Comparison of ENCODE assay signal across 18 mouse cellular contexts in genomic region chr2:60744674-60745073, GRCm38 (mm10). TPM values are rescaled to one million over a fixed set of nuclear protein-coding genes. Genes with fewer than 3 reads are reported as not detected.
DNase-seq lines count a peak whose midpoint lies in the region; ATAC-seq and TF ChIP-seq lines count a peak whose summit lies in the region.
"Had no signal": no experiment of that assay in that cellular context is flagged by ENCODE, and none has a peak within 500 bp of the region (broad histone marks: within the 10 kb centered on the region; RNA-seq: fewer than 3 reads in every experiment).

No protein-coding gene starts in this region.

- H3K4me2 ChIP-seq in intestine, embryonic 14.5 days (ENCODE audit: low read length), result no peak overlapping the region
- no peak overlapping the region for H3K4me2 ChIP-seq in intestine, postnatal 0 days (replicated peaks; ENCODE audit: low read depth)
- H3K4me2 ChIP-seq in midbrain, postnatal 0 days (ENCODE audit: low read depth, low read length, poor library complexity, severe bottlenecking), result no peak overlapping the region
- no peak overlapping the region for H3K4me2 ChIP-seq in midbrain, embryonic 16.5 days (ENCODE audit: low read length)
- H3K4me2 ChIP-seq: embryonic facial prominence, embryonic 12.5 days; forebrain, embryonic 15.5 days; heart, embryonic 13.5 days had no signal

- intact Hi-C loops in heart, adult 2 months (cut with DNase I), result no loop called here

- no peak overlapping the region for H3K27ac ChIP-seq in intestine, embryonic 14.5 days (ENCODE audit: low read depth)
- no peak overlapping the region for H3K27ac ChIP-seq in intestine, postnatal 0 days (ENCODE audit: low read depth, low read length)
- no peak overlapping the region for H3K27ac ChIP-seq in midbrain, postnatal 0 days (ENCODE audit: low read depth, low read length)
- no peak overlapping the region for H3K27ac ChIP-seq in midbrain, embryonic 16.5 days (ENCODE audit: low read length)
- H3K27ac ChIP-seq in heart, adult 2 months, result no peak overlapping the region
- H3K27ac ChIP-seq: embryonic facial prominence, embryonic 12.5 days; forebrain, embryonic 15.5 days; heart, embryonic 13.5 days had no signal

- H3K9ac ChIP-seq in intestine, embryonic 14.5 days (ENCODE audit: low read length), result no peak overlapping the region
- no peak overlapping the region for H3K9ac ChIP-seq in intestine, postnatal 0 days (ENCODE audit: low read depth, low read length)
- H3K9ac ChIP-seq in midbrain, postnatal 0 days (replicated peaks; ENCODE audit: low read length, poor library complexity, severe bottlenecking), result no peak overlapping the region
- H3K9ac ChIP-seq in midbrain, embryonic 16.5 days (ENCODE audit: low read depth, low read length), result no peak overlapping the region
- no peak overlapping the region for H3K9ac ChIP-seq in heart, adult 2 months (ENCODE audit: low read depth, low read length)
- H3K9ac ChIP-seq: embryonic facial prominence, embryonic 12.5 days; forebrain, embryonic 15.5 days; heart, embryonic 13.5 days had no signal

- H3K4me3 ChIP-seq in intestine, embryonic 14.5 days (ENCODE audit: low read depth, low read length), result no peak overlapping the region
- H3K4me3 ChIP-seq in intestine, postnatal 0 days (ENCODE audit: low read depth, low read length), result no peak overlapping the region
- H3K4me3 ChIP-seq in midbrain, postnatal 0 days (ENCODE audit: low read depth, low read length), result no peak overlapping the region
- no peak overlapping the region for H3K4me3 ChIP-seq in midbrain, embryonic 16.5 days (ENCODE audit: low read depth, low read length)
- H3K4me3 ChIP-seq in heart, adult 2 months, result no peak overlapping the region
- H3K4me3 ChIP-seq: embryonic facial prominence, embryonic 12.5 days; forebrain, embryonic 15.5 days; heart, embryonic 13.5 days had no signal

- no peaks in the 10 kb centered on the region for H3K79me2 ChIP-seq in heart, adult 2 months (replicated peaks; ENCODE audit: control insufficient read depth, insufficient read depth, low read length)

- peaks cover 7% of the 10 kb centered on the region; the same call in 1 of the 2 replicates for H3K36me3 ChIP-seq in intestine, embryonic 14.5 days (ENCODE audit: control insufficient read depth, insufficient read depth, low read length)
- no peaks in the 10 kb centered on the region for H3K36me3 ChIP-seq in intestine, postnatal 0 days (ENCODE audit: control insufficient read depth, insufficient read depth)
- 0 out of 2 replicates have a peak, but pooled peaks cover 3% of the 10 kb centered on the region for H3K36me3 ChIP-seq in midbrain, postnatal 0 days (ENCODE audit: insufficient read depth, low read length)
- no peaks in the 10 kb centered on the region for H3K36me3 ChIP-seq in midbrain, embryonic 16.5 days (ENCODE audit: control insufficient read depth, insufficient read depth, low read length)
- H3K36me3 ChIP-seq in heart, adult 2 months (ENCODE audit: control insufficient read depth, insufficient read depth, low read length), result no peaks in the 10 kb centered on the region
- H3K36me3 ChIP-seq: forebrain, embryonic 15.5 days had no signal

- no peak for TF ChIP-seq POLR2A in brain, embryonic 14.5 days (IDR thresholded peaks at IDR 0.05; ENCODE audit: borderline replicate concordance, extremely low read depth, insufficient read depth, insufficient read length, poor library complexity, severe bottlenecking)
- TF ChIP-seq POLR2A in heart, adult 2 months (IDR thresholded peaks at IDR 0.05; ENCODE audit: insufficient read depth, low read depth, low read length), result no peak

- no peaks in the 10 kb centered on the region for H3K9me3 ChIP-seq in intestine, embryonic 14.5 days (ENCODE audit: control insufficient read depth, low read length)
- H3K9me3 ChIP-seq in intestine, postnatal 0 days (ENCODE audit: control insufficient read depth), result no peaks in the 10 kb centered on the region
- no peaks in the 10 kb centered on the region for H3K9me3 ChIP-seq in midbrain, postnatal 0 days (ENCODE audit: low read length)
- H3K9me3 ChIP-seq in midbrain, embryonic 16.5 days (replicated peaks; ENCODE audit: control insufficient read depth, low read length, poor library complexity, severe bottlenecking), result no peaks in the 10 kb centered on the region
- H3K9me3 ChIP-seq: embryonic facial prominence, embryonic 12.5 days; forebrain, embryonic 15.5 days; heart, embryonic 13.5 days had no signal

- no peak for ATAC-seq in intestine, embryonic 14.5 days (replicated peaks; ENCODE audit: low FRiP score, low TSS enrichment, low read depth)
- no peak for ATAC-seq in intestine, postnatal 0 days
- peak; percentile 35; the same call in 1 of the 2 replicates for ATAC-seq in midbrain, postnatal 0 days (ENCODE audit: low FRiP score)
- ATAC-seq in midbrain, embryonic 16.5 days, result no peak
- ATAC-seq: forebrain, embryonic 15.5 days had no signal

- DNase-seq in intestine, embryonic 14.5 days (ENCODE audit: low spot score), result peak; percentile 32
- DNase-seq in midbrain, postnatal 0 days (ENCODE audit: low spot score), result peak; percentile 39
- peak; percentile 26 for DNase-seq in brain, embryonic 14.5 days (ENCODE audit: low read depth)
- DNase-seq in embryo, embryonic 9.5 days (ENCODE audit: extremely low spot score), result no peak
- DNase-seq in heart, adult 2 months, result no peak
- DNase-seq: adrenal gland, postnatal 14 days; cerebellum, adult 11 months; cerebellum, adult 8-10 months; cerebellum, postnatal 14 days; embryo, embryonic 11 days; gastrocnemius, postnatal 10 days; heart, postnatal 36 days; kidney, adult 18-20 months had no signal

- WGBS in intestine, embryonic 14.5 days, result 66% methylated on average over 3 of the region's 3 CpGs
- 74% methylated on average over 3 of the region's 3 CpGs for WGBS in intestine, postnatal 0 days
- 37% methylated on average over 3 of the region's 3 CpGs for WGBS in midbrain, postnatal 0 days
- 40% methylated on average over 3 of the region's 3 CpGs for WGBS in midbrain, embryonic 16.5 days
- 36% methylated on average over 3 of the region's 3 CpGs for WGBS in heart, adult 2 months

- H3K4me1 ChIP-seq in intestine, embryonic 14.5 days (replicated peaks; ENCODE audit: control insufficient read depth, insufficient read depth, low read length), result no peaks in the 10 kb centered on the region
- H3K4me1 ChIP-seq in intestine, postnatal 0 days (replicated peaks; ENCODE audit: control insufficient read depth, insufficient read depth, low read length), result no peaks in the 10 kb centered on the region
- H3K4me1 ChIP-seq in midbrain, postnatal 0 days (ENCODE audit: insufficient read depth, low read length), result no peaks in the 10 kb centered on the region
- H3K4me1 ChIP-seq in midbrain, embryonic 16.5 days (ENCODE audit: control insufficient read depth, insufficient read depth, low read length), result no peaks in the 10 kb centered on the region
- H3K4me1 ChIP-seq in heart, adult 2 months (ENCODE audit: control insufficient read depth, insufficient read depth, low read length), result peaks cover 5% of the 10 kb centered on the region
- H3K4me1 ChIP-seq: forebrain, embryonic 15.5 days had no signal

- TF ChIP-seq CTCF in intestine, postnatal 0 days (IDR thresholded peaks at IDR 0.05; ENCODE audit: low read depth), result no peak
- TF ChIP-seq CTCF in midbrain, postnatal 0 days (IDR thresholded peaks at IDR 0.05), result no peak
- TF ChIP-seq CTCF in brain, embryonic 14.5 days (IDR thresholded peaks at IDR 0.05; ENCODE audit: borderline replicate concordance, extremely low read depth, insufficient read depth, insufficient read length), result no peak
- TF ChIP-seq CTCF in heart, adult 2 months (IDR thresholded peaks at IDR 0.05), result no peak

- no peaks in the 10 kb centered on the region for H3K27me3 ChIP-seq in intestine, embryonic 14.5 days (replicated peaks; ENCODE audit: control insufficient read depth, insufficient read depth, low read length)
- no peaks in the 10 kb centered on the region for H3K27me3 ChIP-seq in intestine, postnatal 0 days (replicated peaks; ENCODE audit: control insufficient read depth, insufficient read depth, low read length)
- no peaks in the 10 kb centered on the region for H3K27me3 ChIP-seq in midbrain, postnatal 0 days (ENCODE audit: insufficient read depth, low read length)
- H3K27me3 ChIP-seq in midbrain, embryonic 16.5 days (ENCODE audit: control insufficient read depth, insufficient read depth, low read depth, low read length), result no peaks in the 10 kb centered on the region; the same call in 1 of the 2 replicates
- H3K27me3 ChIP-seq in heart, adult 2 months (ENCODE audit: control insufficient read depth, insufficient read depth, low read length), result no peaks in the 10 kb centered on the region
- H3K27me3 ChIP-seq: embryonic facial prominence, embryonic 12.5 days; forebrain, embryonic 15.5 days; heart, embryonic 13.5 days had no signal

- TF ChIP-seq EP300 in heart, adult 2 months (IDR thresholded peaks at IDR 0.05; ENCODE audit: insufficient read depth, low read depth, low read length), result no peak

RNA-seq across cellular contexts. Expression of gene Itgb6, which starts 22.2 kb away (rescaled TPM):
- polyA plus RNA-seq in intestine, embryonic 14.5 days (2014; fragmentation: Nextera tagmentation; extraction: Ambion mirVana), result 9.6 and 9.7 TPM in 2 replicates
- polyA plus RNA-seq in intestine, postnatal 0 days (2015; fragmentation: Nextera tagmentation; extraction: Ambion mirVana), result 10.8 and 11.9 TPM in 2 replicates
- total RNA-seq in midbrain, postnatal 0 days (2014; rRNA removed), result 0.14 and 0.22 TPM in 2 replicates
- polyA plus RNA-seq in midbrain, postnatal 0 days (2015; fragmentation: Nextera tagmentation; extraction: Ambion mirVana), result 0.04 and 0.33 TPM in 2 replicates
- polyA plus RNA-seq in midbrain, embryonic 16.5 days (2015; fragmentation: Nextera tagmentation; extraction: Ambion mirVana), result 0.12 TPM in 1 of 2 replicates, not detected in the other
- 0.04 and 0.15 TPM in 2 replicates for polyA plus RNA-seq in brain, embryonic 14.5 days (2012; rRNA removed)
- 10 to 100 TPM; 21.0 to 32.4 TPM for total RNA-seq in heart, adult 2 months (2021)
- polyA plus RNA-seq in heart, adult 2 months (2012; rRNA removed), result 10.5 and 19.5 TPM in 2 replicates
- total RNA-seq: adrenal gland, postnatal 14 days had no signal
- polyA plus RNA-seq: forebrain, embryonic 15.5 days had no signal

Comparison
In these comparisons a context has a peak if more than half of its experiments do, and no peak if none do; other contexts are left out.
1. DNase-seq: peak in intestine, embryonic 14.5 days (single experiment), midbrain, postnatal 0 days (single experiment) and brain, embryonic 14.5 days (single experiment); none in embryo, embryonic 9.5 days (single experiment) and heart, adult 2 months (0 of 2).